Mouse (Mus musculus) heart, adult 2 months (tissue): ENCODE results near the gene Cgnl1.

Source experiments
- CTCF ChIP-seq: fragments of 200-600 bp; IDR thresholded peaks from 2 replicates; pipeline ENCODE4 v1.8.1; 2022; ENCODE audit warnings: antibody characterized with exemption, mild to moderate bottlenecking, moderate library complexity
- POLR2A ChIP-seq: fragments of 200-500 bp; IDR thresholded peaks from 2 replicates; pipeline ENCODE4 v1.6.1; 2011; ENCODE audit warnings: mild to moderate bottlenecking, low read depth, low read length, control low read depth; ENCODE audit not compliant: insufficient read depth

DNA sequence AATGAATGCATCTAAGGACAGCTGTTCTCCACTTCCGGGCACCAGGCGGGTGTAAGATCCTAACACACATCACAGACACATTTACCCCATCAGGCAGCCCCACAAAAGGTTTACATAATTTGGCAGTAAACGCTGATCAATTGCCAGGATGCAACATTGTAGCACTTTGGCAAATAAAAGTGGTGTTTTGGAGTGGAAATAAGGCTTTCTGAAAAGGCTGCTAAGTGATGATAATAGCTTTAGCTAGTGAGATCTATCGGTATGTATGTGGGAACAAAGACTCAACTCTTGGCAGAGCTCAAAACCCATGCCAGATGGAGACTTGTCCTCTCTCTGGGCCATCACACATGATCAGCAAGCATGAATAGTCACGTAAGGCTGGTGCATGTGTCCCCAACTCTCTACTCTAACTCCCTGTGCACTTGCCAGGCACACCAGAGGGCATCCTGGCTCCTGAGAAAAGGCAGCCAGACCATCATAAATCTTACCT, 42.5 kb downstream of the Cgnl1 start:
- no peak for TF ChIP-seq CTCF
- TF ChIP-seq POLR2A, result no peak
